Mouse (Mus musculus) forebrain, embryonic 12.5 days (tissue): ENCODE measurements around the gene Whrn. TPM values are rescaled to one million over a fixed set of nuclear protein-coding genes. Genes with fewer than 3 reads are reported as not detected.

Source experiments
- ATAC-seq: fragments of 200-750 bp; cut with Nextera tagmentation; 2 replicates; pipeline ENCODE4 v1.8.0; 2017; ENCODE audit warnings: moderate TSS enrichment; ENCODE audit not compliant: low FRiP score
- H3K27ac ChIP-seq: fragments of 300-500 bp; sonication (generic); 2 replicates; pipeline ENCODE4 v1.5.1; 2016; ENCODE audit warnings: mild to moderate bottlenecking
- H3K27me3 ChIP-seq: fragments of 300-500 bp; sonication (generic); 2 replicates; pipeline ENCODE4 v1.6.1; 2016; ENCODE audit warnings: mild to moderate bottlenecking
- H3K36me3 ChIP-seq: fragments of 300-500 bp; sonication (generic); replicated peaks from 2 replicates; pipeline ENCODE4 v1.6.1; 2016; ENCODE audit warnings: mild to moderate bottlenecking
- H3K4me1 ChIP-seq: fragments of 300-500 bp; sonication (generic); 2 replicates; pipeline ENCODE4 v1.6.1; 2016
- H3K4me2 ChIP-seq: fragments of 300-500 bp; sonication (generic); 2 replicates; pipeline ENCODE4 v1.6.1; 2016; ENCODE audit warnings: mild to moderate bottlenecking, moderate library complexity
- H3K4me3 ChIP-seq: fragments of 300-500 bp; sonication (generic); replicated peaks from 2 replicates; pipeline ENCODE4 v1.5.1; 2016; ENCODE audit warnings: mild to moderate bottlenecking
- H3K9ac ChIP-seq: fragments of 300-500 bp; sonication (generic); 2 replicates; pipeline ENCODE4 v1.6.1; 2016; ENCODE audit warnings: mild to moderate bottlenecking
- H3K9me3 ChIP-seq: fragments of 300-500 bp; sonication (generic); 2 replicates; pipeline ENCODE4 v1.6.1; 2016
- WGBS: fragments of 180-500 bp; shearing (Covaris S2); methylation state at CpG from one replicate; pipeline ENCODE4 v1.1.7; 2016; 5-methylcytosine and 5-hydroxymethylcytosine counted together
- polyA plus RNA-seq: library from polyadenylated mRNA; unstranded; fragments of >200 nt; fragmentation: Nextera tagmentation; extraction: Ambion mirVana; gene quantifications from 2 replicates; pipeline ENCODE4 v1.2.1, GENCODE M21; 2016

Gene Whrn
- polyA plus RNA-seq, 1 experiment from 2014 or later: 10.5 TPM

- Histone ChIP-seq H3K9me3 (no peaks in the 10 kb centered on the region), H3K9ac (no peak overlapping the region), H3K4me3 (no peak overlapping the region), H3K27ac (no peak overlapping the region), H3K4me2 (no peak overlapping the region), H3K4me1 (peaks cover 20% of the 10 kb centered on the region), H3K36me3 (peaks cover 74% of the 10 kb centered on the region), H3K27me3 (no peaks in the 10 kb centered on the region)
- 88% methylated on average over 4 of the region's 4 CpGs for WGBS
- no peak for ATAC-seq
These were observed 111.5 kb downstream of the Whrn start for GRCm38 (mm10) chr4:63384262-63384661.

DNA sequence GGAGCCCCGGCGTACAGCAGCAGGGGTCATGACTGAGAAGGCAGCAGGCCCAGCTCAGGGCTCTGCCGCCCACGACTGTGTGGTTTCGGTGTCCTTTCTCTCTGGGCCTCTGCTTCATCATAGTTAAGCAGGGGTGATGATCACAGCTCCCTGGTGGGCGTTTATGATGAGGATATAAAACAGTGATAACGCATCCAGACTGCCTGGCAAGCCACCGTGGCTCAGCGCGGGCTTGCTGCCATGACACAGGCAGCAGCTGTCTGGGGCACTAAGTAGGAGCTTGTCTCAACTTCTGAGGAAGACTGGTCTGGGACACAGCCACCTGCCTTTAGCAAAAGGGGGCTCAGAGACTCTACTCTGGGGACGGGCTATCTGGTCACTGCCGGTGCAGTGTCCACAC is 112.3 kb downstream of the Whrn start:
- Histone ChIP-seq H3K27ac (no peak overlapping the region), H3K36me3 (peaks cover 82% of the 10 kb centered on the region), H3K27me3 (no peaks in the 10 kb centered on the region), H3K4me1 (peaks cover 12% of the 10 kb centered on the region), H3K4me2 (no peak overlapping the region), H3K4me3 (no peak overlapping the region), H3K9ac (no peak overlapping the region), H3K9me3 (no peaks in the 10 kb centered on the region)
- 91% methylated on average over 12 of the region's 12 CpGs for WGBS
- ATAC-seq: no peak

DNA sequence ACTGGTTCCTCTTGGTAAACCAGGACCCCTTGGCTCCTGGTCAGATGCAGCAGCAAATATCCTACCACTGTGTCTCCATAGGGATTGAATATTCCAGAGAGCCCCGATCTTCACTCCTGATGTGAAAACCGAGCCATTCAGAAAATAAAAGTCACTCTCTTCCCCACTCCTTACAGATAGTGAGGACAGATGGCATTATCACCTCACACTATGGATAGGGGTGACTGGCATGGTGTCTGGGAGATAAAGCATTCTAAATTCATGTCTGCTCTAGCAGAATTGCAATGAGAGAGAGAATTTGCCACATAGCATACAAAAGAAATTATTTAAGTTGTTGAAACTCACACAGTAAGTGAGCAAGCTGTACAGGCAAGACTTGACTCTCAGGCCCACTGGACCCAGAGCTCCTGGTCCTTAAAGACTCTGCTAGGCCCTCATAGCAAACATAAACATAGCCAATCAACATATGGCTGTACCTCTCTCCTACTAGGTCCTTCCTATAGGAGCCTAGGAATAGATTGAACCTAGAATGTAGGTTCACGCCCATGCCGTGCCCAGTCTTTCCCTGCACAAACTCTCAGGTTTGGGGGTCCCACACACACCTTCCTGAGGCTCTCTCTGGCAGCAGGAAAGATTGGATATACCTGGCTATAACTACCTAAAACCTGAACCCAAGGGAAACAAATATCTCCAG is 113.0 kb downstream of the Whrn start:
- no peak overlapping the region for H3K9ac ChIP-seq
- no peak overlapping the region for H3K4me2 ChIP-seq
- peaks cover 6% of the 10 kb centered on the region for H3K4me1 ChIP-seq
- H3K36me3 ChIP-seq: peaks cover 84% of the 10 kb centered on the region
- no peaks in the 10 kb centered on the region for H3K27me3 ChIP-seq
- H3K27ac ChIP-seq: no peak overlapping the region
- WGBS: 92% methylated on average over 4 of the region's 4 CpGs
- no peak overlapping the region for H3K4me3 ChIP-seq
- H3K9me3 ChIP-seq: no peaks in the 10 kb centered on the region
- ATAC-seq: no peak

- H3K4me2 ChIP-seq: no peak overlapping the region
- no peak overlapping the region for H3K9ac ChIP-seq
- no peak overlapping the region for H3K4me3 ChIP-seq
- 69% methylated on average over 7 of the region's 7 CpGs for WGBS
- ATAC-seq: no peak
- no peaks in the 10 kb centered on the region for H3K4me1 ChIP-seq
- no peak overlapping the region for H3K27ac ChIP-seq
- no peaks in the 10 kb centered on the region for H3K9me3 ChIP-seq
- peaks cover 97% of the 10 kb centered on the region for H3K36me3 ChIP-seq
- no peaks in the 10 kb centered on the region for H3K27me3 ChIP-seq
These were observed 118.3 kb downstream of the Whrn start for GRCm38 (mm10) chr4:63377483-63377882.

GRCm38 (mm10) chr4:63375367-63375766 is 120.4 kb downstream of the Whrn start:
- Histone ChIP-seq H3K4me3 (no peak overlapping the region), H3K4me2 (no peak overlapping the region), H3K36me3 (peaks cover 96% of the 10 kb centered on the region), H3K27ac (no peak overlapping the region), H3K4me1 (0 out of 2 replicates have a peak, but pooled peaks cover 6% of the 10 kb centered on the region), H3K27me3 (no peaks in the 10 kb centered on the region), H3K9me3 (no peaks in the 10 kb centered on the region), H3K9ac (no peak overlapping the region)
- 86% methylated on average over 1 of the region's 1 CpGs for WGBS
- ATAC-seq: no peak

GRCm38 (mm10) chr4:63374331-63374730 is 121.5 kb downstream of the Whrn start:
- no peak overlapping the region for H3K9ac ChIP-seq
- no peak overlapping the region for H3K27ac ChIP-seq
- no peak for ATAC-seq

GRCm38 (mm10) chr4:63373404-63373803 is 122.4 kb downstream of the Whrn start:
- H3K36me3 ChIP-seq: peaks cover 94% of the 10 kb centered on the region
- no peak for ATAC-seq
- WGBS: 92% methylated on average over 8 of the region's 8 CpGs
- no peak overlapping the region for H3K27ac ChIP-seq
- H3K9me3 ChIP-seq: no peaks in the 10 kb centered on the region
- no peak overlapping the region for H3K4me2 ChIP-seq
- no peak overlapping the region for H3K9ac ChIP-seq
- no peak overlapping the region for H3K4me3 ChIP-seq
- H3K4me1 ChIP-seq: 0 out of 2 replicates have a peak, but pooled peaks cover 6% of the 10 kb centered on the region
- no peaks in the 10 kb centered on the region for H3K27me3 ChIP-seq

More at GRCm38 (mm10) chr4:63374331-63374730, 121.5 kb downstream of the Whrn start:
- Histone ChIP-seq H3K9me3 (no peaks in the 10 kb centered on the region), H3K4me2 (no peak overlapping the region), H3K4me1 (0 out of 2 replicates have a peak, but pooled peaks cover 6% of the 10 kb centered on the region), H3K36me3 (peaks cover 96% of the 10 kb centered on the region), H3K27me3 (no peaks in the 10 kb centered on the region), H3K4me3 (no peak overlapping the region)
- WGBS: 91% methylated on average over 12 of the region's 12 CpGs

DNA sequence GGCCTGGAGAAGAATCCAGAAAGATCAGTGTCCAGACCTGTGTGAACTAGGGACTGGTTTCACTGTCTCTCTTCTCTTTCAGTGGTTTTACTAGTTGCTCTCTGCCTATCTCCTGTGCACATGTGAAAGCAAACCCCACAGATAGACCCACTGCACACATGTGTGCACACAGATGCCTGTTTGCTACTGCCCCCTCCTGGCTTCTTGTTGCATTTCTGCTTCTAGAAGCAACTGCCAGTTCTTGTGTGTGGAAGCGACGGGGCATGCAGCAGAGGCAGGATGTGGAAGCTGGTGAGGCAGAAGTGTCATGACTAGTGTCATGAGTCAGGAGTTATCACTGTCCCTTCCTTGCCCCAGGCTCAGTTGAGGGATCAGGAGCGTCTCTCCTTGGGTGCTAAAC is 123.9 kb downstream of the Whrn start:
- Histone ChIP-seq H3K9me3 (no peaks in the 10 kb centered on the region), H3K9ac (no peak overlapping the region), H3K27me3 (no peaks in the 10 kb centered on the region), H3K27ac (no peak overlapping the region), H3K4me1 (0 out of 2 replicates have a peak, but pooled peaks cover 6% of the 10 kb centered on the region), H3K4me2 (no peak overlapping the region), H3K36me3 (peaks cover 93% of the 10 kb centered on the region), H3K4me3 (no peak overlapping the region)
- WGBS: 70% methylated on average over 3 of the region's 3 CpGs
- ATAC-seq: no peak

DNA sequence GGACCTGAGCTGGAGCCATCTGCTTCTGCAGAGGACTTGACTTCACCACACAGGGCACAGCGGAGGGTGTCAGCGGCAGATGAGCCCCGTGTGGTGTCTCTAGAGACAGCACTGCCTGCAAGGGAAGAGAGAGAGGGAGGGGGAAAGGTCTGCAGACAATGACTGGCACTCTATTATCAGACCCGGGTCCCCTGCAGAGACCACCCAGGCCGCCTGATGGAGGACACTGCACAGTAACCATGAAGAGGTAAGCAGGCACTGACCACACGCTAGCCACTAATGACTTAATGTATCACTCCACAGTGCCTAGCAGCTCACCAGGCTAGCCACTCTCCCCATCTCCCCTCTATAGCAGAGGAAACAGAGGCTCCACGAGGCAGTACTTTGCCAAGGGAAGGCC is 124.9 kb downstream of the Whrn start:
- ATAC-seq: no peak
- WGBS: 44% methylated on average over 7 of the region's 7 CpGs

DNA sequence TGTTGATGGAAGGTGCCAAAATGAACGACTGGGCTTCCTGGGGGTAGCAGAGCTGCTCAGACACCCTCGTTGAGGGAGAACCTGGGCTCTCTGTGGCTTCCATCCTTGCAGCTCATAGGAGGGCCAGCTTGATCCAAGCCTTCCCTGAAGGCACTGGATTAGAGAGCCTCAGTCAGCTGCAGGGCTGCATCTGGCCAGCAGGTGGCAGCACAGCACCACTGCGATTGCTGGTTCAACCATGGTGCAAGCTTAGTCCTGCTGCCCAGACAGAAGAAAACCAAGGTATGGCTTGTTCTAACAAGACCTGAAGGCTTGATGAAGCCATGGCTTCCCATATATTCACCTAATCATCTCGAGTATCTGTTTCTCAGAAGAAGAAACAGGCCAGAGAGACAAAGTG is 127.2 kb downstream of the Whrn start:
- H3K27me3 ChIP-seq: no peaks in the 10 kb centered on the region
- H3K36me3 ChIP-seq: peaks cover 63% of the 10 kb centered on the region
- no peak overlapping the region for H3K4me2 ChIP-seq
- 0 out of 2 replicates have a peak, but pooled peaks cover 6% of the 10 kb centered on the region for H3K4me1 ChIP-seq
- no peaks in the 10 kb centered on the region for H3K9me3 ChIP-seq
- 14% methylated on average over 4 of the region's 4 CpGs for WGBS
- peak; percentile 73 for ATAC-seq
- H3K27ac ChIP-seq: no peak overlapping the region
- no peak overlapping the region for H3K9ac ChIP-seq
- H3K4me3 ChIP-seq: no peak overlapping the region

More for the DNA sequence above, 124.9 kb downstream of the Whrn start:
- peak overlapping the region; percentile 36; the same call in 1 of the 2 replicates for H3K27ac ChIP-seq
- no peak overlapping the region for H3K4me2 ChIP-seq
- 0 out of 2 replicates have a peak, but pooled peaks cover 6% of the 10 kb centered on the region for H3K4me1 ChIP-seq
- no peak overlapping the region for H3K4me3 ChIP-seq
- H3K9ac ChIP-seq: no peak overlapping the region
- no peaks in the 10 kb centered on the region for H3K9me3 ChIP-seq
- no peaks in the 10 kb centered on the region for H3K27me3 ChIP-seq
- peaks cover 83% of the 10 kb centered on the region for H3K36me3 ChIP-seq

Other genes starting within 250 kb of the Whrn start
- gene Orm1, start 151.4 kb downstream of the Whrn start, polyA plus RNA-seq: not detected in 2 replicates
- gene Orm3, start 139.8 kb downstream of the Whrn start, polyA plus RNA-seq: not detected in 2 replicates
- gene Orm2, start 133.5 kb downstream of the Whrn start, polyA plus RNA-seq: not detected in 2 replicates
- 24.6 and 29.3 TPM in 2 replicates for gene Akna, start 92.6 kb downstream of the Whrn start, polyA plus RNA-seq
- 341 and 346 TPM in 2 replicates for gene Atp6v1g1, start 48.8 kb upstream of the Whrn start, polyA plus RNA-seq
- gene Tmem268, start 62.8 kb upstream of the Whrn start, polyA plus RNA-seq: 6.6 and 7.3 TPM in 2 replicates
- gene Gm11213, start 109.3 kb upstream of the Whrn start, polyA plus RNA-seq: not detected in 2 replicates
- not detected in 2 replicates for gene Tex48, start 126.4 kb upstream of the Whrn start, polyA plus RNA-seq
- not detected in 2 replicates for gene Gm11214, start 167.4 kb upstream of the Whrn start, polyA plus RNA-seq
- not detected in 2 replicates for gene Tnfsf15, start 249.1 kb upstream of the Whrn start, polyA plus RNA-seq